Mouse (Mus musculus) retina, embryonic 14.5 days (tissue): Measurements from ENCODE around the gene Mink1.

Source experiments
- DNase-seq: peaks from one replicate; pipeline ENCODE4 v3.0.0-alpha.2; 2015; ENCODE audit warnings: low spot score

Gene Mink1

GRCm38 (mm10) chr11:70653345-70654197, 90.9 kb downstream of the Mink1 start:
- DNase-seq = peak; percentile 78

DNA sequence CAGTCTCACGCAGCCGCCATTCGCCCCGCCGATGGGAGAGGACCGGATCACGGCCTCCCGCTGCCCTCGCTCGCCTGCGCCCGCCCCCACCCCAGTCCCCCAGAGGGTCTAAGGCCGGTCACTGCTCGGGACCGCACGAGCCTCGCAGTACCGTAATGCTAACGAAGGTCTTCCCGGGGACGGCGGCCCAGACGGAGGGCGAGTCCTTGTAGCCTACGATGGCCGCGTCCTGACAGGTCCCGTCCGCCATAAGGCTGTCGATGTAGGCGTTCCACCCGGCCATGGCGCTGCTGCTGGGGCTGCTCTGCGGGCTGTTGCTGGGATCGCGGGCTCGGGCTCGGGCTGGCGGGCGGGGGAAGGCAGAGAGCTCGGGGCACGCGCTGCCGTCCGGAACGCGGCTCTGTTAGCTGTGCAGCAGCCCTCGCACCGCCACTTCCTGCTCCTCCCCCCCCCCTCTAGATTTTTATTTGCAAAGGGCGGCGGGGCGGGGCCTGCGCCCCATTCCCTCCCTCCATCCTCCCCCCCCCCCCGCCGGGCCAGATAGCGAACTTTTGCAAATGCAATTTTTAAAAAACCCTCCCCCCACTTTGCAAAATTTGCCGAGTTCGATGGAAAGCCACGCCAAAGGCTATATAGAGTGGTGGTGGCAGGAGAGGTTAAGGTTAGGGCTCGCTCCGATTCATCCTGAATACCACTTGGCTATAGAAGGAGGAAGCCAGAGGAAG, 91.7 kb downstream of the Mink1 start, which contains the start of gene Pfn1:
Pfn1 (minus strand) TSS at position 447 of the 725 bp plus-strand sequence.
- peak; percentile 83 for DNase-seq

DNA sequence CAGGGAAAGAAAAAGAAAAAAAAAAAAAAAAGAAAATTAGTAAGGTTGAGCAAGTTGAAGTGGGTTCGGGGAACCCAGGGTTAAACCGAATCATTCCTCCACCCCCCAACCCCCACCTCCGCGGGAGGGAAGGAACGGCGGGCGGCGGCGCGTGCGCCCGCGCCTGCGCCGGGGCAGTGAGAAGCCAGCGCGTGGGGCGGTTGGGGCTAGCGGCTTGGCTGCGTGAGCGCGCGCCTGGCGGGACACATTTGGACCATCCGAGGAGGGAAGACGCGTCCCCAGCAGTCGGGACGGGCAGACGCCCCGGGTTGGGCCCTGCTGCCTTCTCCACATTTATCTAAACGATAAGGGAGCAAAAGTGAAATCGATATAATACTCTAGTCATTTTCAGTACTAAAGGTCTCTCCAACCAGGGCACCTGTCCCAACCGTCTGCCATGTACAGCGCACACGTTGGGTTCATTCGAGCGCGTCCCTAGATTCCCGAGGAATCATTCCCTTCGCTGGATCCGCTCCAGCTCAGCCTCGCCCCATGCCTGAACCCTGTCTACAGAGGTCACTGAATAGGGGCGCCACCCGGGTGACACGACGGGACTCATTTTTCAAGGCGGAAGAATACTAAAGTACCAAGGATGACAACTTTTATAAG, 92.4 kb downstream of the Mink1 start:
- DNase-seq = peak; percentile 80

- DNase-seq = peak; percentile 43
These were observed 93.1 kb downstream of the Mink1 start for GRCm38 (mm10) chr11:70655571-70656455.

DNA sequence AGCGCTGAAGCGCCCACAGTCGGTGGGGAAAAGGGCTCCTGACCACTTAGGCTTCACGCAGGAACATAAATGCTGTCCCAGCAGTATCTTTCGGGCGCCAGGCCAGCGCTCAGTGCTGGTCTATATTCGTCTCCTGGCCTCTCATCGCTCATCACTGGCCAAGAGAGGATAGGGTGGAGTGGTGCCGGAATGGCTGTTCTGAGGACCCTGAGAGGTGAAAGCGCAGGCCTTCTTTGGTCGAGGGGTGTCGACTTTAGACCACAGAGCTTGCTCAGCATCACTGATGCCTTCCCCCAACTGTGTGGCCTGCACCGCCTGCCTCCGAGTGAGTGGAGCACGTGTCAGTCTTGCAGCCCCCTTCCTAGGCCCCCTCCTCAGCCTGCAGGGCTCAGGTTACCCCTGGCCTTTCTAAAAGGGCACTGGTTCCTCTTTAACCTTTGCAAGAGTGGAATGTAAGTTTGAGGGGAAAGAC, 93.8 kb downstream of the Mink1 start:
- DNase-seq = peak; percentile 31

DNA sequence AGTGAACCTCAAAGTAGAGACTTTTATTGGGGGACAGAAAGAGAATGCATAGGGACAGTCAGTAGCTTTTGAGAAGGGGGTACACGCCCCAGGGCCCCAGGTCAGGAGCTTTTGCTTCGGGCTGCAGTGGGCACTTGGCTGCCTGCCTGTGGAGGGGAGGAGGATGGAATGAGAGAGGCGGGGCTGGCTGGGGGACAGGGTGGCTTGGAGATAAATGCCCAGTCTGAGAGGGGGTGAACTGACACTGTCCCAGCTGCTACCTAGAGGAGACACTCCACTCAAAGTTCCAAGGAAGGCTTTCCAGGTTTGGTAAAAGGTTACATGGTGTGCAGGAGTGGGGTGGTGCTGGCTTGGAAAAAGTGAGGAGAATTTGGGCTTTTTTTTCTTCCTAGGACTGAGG, 94.3 kb downstream of the Mink1 start, which contains the start of gene Eno3:
Eno3 (plus strand) TSS at position 239 of the 400 bp plus-strand sequence.
- no peak for DNase-seq

DNA sequence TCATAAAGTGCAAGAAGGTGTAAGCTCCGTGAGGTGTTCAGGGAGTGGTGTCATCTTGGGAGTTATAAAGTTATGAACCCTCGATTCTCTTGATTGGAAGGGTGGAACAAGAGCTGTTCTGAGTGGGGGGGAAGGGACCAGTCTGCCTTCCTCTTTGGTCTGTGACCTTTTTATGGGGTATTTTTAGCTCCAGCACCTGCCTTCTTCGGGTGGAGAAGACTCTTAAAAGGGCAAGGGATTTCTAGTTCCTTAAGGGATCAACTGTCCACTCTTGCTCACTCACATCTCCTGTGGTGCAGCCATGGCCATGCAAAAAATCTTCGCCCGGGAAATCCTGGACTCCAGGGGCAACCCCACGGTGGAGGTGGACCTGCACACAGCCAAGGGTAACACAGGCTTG, 94.9 kb downstream of the Mink1 start:
- no peak for DNase-seq

GRCm38 (mm10) chr11:70657991-70658390, 95.3 kb downstream of the Mink1 start:
- DNase-seq = no peak

- DNase-seq = no peak
These were observed 95.8 kb downstream of the Mink1 start for GRCm38 (mm10) chr11:70658521-70658920.

GRCm38 (mm10) chr11:70658942-70659341, 96.3 kb downstream of the Mink1 start:
- no peak for DNase-seq

DNA sequence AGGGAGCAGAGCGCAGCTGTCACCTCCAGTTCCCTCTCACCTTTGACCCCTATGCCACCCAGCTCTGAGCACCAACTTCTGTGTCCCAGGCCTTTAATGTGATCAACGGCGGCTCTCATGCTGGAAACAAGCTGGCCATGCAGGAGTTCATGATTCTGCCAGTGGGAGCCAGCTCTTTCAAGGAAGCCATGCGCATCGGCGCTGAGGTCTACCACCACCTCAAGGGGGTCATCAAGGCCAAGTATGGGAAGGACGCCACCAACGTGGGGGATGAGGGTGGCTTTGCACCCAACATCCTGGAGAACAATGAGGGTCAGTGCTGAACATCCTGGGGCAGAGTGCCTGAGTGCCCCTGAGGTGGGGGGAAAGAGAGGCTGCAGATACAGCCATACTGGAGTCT, 97.9 kb downstream of the Mink1 start:
- no peak for DNase-seq

- DNase-seq = no peak
These were observed 100.4 kb downstream of the Mink1 start for GRCm38 (mm10) chr11:70663101-70663500.

- DNase-seq = no peak
These were observed 101.3 kb downstream of the Mink1 start for GRCm38 (mm10) chr11:70663957-70664356.
